Mouse (Mus musculus): ENCODE measurements around the gene Hcar2. TPM values are rescaled to one million over a fixed set of nuclear protein-coding genes. Genes with fewer than 3 reads are reported as not detected.

The Hcar2 gene
- 1 to 10 TPM in 2 of 4 experiments, under 1 TPM in 1, not detected in 1; 0.24 to 2.8 (median 1.3) TPM for total RNA-seq (2022)

DNA sequence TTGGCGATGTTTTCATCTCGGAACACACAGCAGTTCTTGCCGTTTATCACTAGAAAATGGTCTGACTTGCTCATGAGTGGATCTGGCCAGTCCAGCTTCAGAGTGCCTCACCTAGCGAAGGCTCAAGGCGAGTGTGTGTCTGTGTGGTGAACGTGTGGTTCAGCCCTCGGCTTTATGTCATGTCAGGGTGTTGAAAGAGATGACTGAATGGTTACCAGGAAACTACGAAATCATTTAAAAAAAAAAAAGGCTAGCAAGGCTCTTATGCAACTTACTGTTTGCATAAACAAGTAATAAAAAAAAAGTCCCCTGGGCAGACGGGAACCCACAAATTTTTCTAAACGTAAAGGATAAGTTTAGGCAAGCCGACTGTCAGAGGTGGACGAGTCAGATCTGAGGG, at the start of gene Hcar2:
Hcar2 (minus strand) TSS at position 135 of the 400 bp plus-strand sequence.
- DNase-seq (ENCODE audit: low spot score in 2 of 2): no peak

DNA sequence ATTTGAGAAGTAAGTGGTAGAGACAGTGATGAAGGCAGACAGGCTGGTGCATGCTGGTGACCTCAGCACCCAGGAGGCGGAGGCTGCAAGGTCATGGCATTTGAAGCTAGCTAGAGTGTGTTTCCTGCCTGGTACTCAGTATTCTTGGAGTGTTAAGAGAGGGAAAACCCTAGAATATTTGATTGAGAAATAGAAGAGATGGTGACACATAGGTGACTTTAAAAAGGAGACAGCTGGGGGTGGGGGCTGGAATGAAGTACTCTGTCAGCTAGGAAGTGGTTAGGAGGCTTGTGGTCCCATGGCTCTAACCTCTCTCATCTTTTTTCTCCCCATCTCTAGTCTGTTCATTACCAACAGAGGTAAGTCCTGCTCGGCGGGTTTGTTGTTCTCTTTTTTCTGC, 49.6 kb upstream of the Hcar2 start:
- no peak for DNase-seq (ENCODE audit: low spot score in 2 of 2)

DNA sequence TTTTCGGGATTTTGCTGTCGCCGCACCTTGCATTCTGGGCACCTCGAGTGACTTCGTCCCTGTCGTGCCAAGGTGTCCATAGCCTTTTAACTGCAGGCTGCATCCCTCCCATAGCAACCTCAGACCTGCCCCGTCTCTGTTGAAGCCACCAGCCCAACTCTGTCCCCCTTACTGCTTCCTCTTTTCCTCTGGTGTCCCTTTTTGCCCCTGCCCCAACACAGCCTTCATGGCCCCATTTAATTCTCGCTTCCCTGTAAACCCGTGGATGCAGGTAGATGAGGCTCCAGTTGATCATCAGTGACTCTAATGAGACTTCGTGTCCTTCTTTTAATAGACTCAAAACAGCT, 42.3 kb upstream of the Hcar2 start:
- DNase-seq (ENCODE audit: low spot score in 2 of 2): no peak

DNA sequence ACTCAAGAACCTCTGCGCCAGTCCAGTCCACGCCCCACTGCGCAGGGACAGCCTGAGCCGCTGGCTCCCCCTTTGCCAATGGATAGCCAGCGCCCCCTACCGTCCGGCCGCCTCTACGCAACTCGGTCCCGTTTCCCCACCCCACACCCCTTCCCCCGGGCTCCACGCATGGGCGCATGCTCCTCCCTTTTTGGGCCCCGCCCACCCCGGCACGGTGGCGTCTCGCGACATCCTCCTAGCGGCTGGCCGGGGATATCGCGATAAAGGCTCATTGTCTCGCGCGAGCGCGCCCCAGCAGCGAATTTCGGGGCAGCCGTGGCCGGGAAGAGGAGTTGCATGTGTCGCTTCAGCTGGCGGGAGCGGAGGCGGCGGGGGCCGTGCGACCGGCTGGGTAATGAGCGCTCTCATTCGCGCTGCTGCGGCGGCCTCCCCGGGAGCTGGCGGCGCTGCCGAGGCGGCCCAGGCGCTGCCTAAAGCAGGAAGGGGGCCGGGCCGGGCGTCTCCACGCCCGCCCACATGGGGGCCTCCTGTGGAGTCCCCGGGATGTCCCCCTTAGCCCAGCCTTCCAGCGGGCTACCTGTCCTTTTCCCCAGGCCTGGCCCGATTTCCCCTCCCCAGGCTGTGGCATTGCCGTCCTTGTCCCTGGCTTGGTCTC, 41.8 kb upstream of the Hcar2 start, which contains the start of gene Denr:
Denr (plus strand) TSS at position 200 of the 655 bp plus-strand sequence.
- DNase-seq (ENCODE audit: low spot score in 2 of 2): peak; percentile 96 to 97

DNA sequence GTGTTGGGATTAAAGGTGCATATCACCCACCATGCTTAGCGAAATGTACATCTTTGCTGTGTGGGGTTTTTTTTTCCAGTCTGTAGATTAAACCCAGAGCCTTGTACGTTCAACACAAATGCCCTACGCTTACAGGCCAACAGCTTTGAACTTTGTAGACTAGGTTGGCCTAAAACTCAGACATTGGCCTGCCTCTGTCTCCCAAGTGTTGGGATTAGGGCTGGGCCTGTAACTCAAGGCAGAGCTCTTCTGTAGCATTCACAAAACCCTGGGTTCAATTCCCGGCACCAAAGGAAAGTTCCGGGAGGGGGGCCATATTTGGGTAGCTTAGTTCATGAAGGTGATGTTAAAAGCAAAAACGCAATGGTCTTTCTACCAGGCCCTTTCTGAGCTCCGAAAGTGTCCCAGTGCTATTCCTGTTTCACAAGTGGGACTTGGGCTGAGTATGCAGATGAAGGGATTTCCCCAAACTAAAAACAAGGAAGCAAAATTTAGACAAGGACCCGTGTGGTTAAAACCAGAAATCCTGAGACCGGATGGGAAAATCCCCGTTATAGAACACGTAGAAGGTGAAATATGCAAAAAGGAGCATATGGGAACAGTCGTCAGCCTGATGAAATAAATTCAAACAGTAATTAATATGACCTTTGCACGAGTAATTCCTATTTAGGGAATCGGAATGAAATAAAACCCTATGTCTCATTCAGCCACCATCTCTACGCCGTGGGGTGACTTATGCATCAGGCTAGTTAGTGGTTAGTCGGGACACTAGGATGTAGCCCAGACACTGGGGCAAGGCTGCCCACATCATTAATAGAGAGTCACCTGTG, 41.1 kb upstream of the Hcar2 start:
- DNase-seq (ENCODE audit: low spot score in 2 of 2): no peak

DNA sequence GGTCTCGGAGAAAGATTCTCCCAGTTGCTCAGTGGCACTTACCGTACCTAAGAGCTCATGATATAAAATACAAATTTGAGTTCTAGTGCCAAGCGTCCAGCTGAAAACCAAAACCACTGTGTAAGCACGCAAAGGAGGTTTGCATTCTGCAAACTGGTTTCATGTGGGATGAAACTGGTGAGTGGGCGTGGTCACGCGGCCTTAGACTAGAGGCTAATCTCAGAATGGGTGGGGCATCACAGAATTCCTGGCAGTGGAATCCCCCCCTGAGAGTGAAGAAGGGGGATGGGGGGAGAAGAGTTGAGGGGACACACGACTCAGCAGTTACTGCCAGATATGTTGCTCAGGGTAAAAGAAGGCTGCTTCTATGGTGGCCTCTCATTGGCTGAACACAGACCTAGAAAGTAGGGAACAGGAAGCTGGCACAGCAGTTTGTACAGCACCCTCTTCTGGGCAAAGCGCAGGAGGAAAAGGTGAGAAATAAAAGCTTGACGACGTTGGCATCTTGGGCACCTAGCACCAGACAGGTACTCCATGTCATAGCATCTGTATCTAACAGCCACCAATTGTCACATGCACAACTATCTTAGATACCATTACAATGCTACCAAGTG, 38.9 kb upstream of the Hcar2 start:
- no peak for DNase-seq (ENCODE audit: low spot score in 2 of 2)

DNA sequence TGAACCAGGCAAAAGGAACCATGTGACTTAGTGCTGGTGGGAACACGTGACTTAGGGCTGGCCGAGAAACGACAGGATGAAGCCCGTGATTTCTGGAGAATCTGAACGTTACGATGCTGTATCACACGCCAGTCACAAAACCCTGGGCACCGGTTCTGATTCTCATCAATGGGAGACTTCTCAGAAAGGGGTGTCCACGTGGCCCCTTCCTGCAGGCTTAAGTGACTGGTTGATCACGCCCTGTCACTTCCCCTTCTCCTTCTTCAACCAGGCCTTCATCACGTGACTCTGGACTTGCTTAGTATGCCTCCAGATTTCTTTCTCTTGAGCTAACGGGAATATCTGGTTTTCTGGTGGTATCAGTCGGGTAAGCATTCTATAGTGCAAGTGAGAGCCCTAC, 32.1 kb upstream of the Hcar2 start:
- no peak for DNase-seq (ENCODE audit: low spot score in 2 of 2)

DNA sequence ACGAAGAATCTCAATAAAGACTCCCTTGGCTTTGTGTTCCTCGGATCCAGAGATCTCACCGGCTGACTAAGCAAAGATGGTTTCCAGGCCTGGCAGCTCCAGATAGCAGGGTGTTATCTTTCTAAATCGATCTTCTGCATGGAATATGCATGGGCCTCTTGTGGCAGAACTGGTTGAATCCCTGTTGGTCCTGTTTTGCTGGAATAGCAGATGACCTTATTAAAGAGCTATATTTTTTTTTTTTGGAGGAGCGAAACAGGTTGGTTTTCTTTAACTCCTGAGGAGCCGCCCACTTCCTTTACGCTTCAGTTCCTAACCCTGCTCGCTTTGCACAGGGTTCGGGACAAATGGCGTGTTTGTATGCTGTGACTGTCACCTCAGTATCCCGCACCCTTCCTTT, 31.1 kb upstream of the Hcar2 start:
- DNase-seq (ENCODE audit: low spot score in 2 of 2): no peak

DNA sequence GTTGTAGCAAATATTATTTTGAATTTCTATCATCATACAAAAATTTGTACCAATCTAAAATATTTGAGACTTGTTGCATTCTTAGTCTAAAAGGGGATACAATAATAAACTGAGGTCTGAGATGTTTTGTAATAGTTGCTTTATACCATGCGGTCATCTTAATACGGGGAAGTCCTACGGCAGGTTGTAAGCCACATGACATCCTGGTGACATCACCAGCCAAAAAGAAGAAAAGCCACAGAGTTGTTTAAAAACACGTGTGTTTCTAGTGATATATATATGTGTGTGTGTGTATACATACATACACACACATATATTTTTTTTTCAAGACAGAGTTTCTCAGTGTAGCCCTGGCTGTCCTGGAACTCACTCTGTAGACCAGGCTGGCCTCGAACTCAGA, 28.2 kb upstream of the Hcar2 start:
- no peak for DNase-seq (ENCODE audit: low spot score in 2 of 2)

DNA sequence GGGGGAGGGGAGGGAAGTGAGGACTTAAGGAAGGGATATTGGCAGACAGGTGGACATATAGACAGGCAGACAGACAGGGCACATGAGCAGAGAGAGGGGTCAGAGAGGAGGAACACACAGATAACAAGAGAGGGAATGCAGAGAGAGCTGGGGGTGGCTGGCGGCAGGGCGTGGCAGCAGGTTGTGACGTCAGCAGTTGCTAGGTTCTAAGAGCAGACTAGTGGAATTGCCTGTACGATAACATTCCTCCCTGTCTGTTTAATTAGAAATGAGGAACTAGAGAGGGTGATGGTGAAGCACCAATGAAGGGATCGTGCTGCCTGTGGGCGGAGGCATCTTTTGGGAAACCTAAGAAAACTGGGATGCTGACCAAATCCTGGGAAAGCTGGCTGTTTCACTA, 26.4 kb upstream of the Hcar2 start:
- no peak for DNase-seq (ENCODE audit: low spot score in 2 of 2)

DNA sequence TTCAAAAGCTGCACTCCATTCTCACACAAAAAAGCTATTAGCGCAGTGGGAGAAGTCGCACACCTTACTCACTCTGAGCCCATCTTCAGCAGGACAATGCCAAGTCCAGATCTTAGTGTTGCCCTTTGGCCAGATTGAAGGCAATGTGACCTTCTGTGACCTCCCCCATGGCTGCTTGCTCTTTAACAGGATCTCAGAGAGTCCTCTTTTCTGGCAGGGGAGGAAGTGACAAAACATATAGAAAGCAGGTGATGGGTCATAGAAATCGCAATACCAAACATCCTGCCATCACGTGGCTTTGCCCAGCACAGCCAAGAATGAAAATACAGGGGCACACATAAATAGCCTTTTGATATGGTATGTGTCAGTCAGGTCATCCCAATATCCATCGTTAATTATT, 25.7 kb upstream of the Hcar2 start:
- DNase-seq (ENCODE audit: low spot score in 2 of 2): no peak

DNA sequence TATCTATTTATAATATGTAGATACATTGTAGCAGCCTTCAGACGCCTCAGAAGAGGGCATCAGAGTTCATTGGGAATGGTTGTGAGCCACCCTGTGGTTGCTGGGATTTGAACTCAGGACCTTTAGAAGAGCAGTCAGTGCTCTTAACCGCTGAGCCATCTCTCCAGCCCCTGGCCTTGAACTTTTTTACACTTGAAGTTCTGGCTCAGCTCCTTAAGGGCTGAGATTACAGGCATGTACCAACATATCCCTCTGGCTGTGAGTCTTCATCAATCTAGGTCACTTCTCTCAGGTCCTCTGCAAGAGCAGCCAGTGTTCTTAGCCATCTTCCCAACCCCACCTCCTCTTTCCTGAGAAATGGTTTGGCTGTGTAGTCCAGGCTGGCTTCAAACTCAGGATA, 25.0 kb upstream of the Hcar2 start:
- no peak for DNase-seq (ENCODE audit: low spot score in 2 of 2)

DNA sequence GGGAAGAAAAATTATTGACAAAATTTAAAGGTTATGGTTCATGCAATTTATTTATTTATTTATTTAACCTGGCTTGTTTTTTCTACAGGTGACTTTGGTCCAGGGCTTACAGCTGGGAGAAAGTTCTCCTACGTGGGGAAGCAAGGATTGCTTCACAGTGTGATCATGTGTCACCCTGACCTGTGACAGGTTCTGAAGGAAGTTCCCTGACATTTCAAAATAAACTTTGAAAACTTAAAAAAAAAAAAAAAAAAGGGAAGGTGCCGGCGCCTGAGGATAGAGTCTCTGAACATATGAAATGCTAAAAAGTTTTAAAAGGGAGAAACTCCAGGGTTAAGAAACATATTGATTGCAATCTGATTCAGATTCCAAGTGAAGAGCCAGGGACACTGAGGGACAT, 21.1 kb upstream of the Hcar2 start:
- no peak for DNase-seq (ENCODE audit: low spot score in 2 of 2)

DNA sequence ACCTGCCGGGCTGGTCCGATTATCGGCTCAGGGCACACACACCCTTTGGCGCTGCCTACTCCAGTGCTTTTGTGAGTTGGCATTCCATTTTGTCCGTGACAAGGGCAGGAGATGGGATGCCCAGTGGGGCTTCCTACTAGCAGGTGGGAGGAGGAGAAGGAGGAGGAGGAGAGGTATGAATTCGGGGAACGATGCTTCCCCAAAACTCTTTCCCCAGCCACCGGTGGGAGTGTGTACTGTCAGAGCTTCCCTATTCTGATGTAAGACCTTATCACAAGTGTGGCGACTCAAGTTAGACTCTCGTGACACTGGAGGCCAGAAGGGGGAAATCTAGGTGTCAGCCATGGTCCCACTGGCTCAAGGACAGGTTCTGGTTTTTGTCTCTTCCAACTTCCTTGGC, 19.0 kb upstream of the Hcar2 start:
- no peak for DNase-seq (ENCODE audit: low spot score in 2 of 2)

DNA sequence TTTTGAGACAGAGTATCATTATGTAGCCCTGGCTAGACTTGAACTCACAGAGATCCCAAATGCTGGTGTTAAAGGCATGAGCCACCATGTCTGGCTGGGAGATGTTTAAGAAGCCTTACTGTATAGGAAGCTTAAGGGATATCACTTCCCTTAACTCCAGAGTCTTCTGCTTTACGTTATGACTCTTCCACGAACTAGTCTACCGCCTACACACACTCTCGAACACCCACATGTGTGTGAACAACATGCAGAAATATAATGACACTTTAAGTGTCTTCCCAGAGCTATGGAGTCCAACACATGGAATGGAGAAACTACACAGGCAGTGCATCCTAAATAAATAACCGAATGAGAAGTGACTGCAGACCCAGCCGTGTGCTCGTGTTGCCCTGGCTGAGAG, 18.6 kb upstream of the Hcar2 start:
- no peak for DNase-seq (ENCODE audit: low spot score in 2 of 2)

DNA sequence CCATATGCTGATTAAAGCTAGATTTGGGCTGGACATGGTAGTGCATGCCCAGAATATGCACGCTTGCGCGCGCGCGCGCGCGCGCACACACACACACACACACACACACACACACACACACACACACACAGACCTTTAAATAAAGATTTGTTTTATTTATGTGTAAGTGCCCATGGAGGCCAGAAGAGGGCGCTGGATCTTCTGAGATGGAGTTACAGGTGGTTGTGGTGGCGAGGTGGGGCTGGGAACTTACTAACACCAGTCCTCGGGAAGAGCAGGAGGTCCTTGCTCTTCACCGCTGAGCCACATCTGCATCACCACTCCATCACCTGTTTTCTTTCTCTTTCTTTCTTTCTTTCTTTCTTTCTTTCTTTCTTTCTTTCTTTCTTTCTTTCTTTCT, 15.5 kb upstream of the Hcar2 start:
- no peak for DNase-seq (ENCODE audit: low spot score in 2 of 2)

DNA sequence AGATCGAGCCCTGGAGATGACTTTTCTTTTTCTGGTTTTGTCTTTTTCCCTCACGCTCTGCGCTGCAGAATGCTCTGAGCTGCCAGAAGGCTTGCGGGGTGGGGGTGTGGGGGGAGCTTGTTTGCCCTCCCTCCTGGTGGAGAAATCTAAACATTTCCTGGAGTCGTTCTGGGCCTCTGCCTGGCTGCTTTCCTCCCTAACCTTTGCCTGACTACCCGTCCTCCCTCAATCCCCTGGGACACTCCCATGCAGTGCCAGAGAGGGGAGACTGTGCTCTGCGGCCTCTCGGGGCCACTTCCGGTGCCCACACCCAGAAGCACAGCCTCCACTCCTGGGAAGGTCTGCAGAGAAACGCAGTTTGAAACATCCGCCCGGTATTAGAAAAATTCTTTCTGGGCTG, 14.6 kb upstream of the Hcar2 start, which contains the start of gene Hcar1:
Hcar1 (minus strand) TSS at position 93 of the 400 bp plus-strand sequence.
- DNase-seq (ENCODE audit: low spot score in 2 of 2): no peak

DNA sequence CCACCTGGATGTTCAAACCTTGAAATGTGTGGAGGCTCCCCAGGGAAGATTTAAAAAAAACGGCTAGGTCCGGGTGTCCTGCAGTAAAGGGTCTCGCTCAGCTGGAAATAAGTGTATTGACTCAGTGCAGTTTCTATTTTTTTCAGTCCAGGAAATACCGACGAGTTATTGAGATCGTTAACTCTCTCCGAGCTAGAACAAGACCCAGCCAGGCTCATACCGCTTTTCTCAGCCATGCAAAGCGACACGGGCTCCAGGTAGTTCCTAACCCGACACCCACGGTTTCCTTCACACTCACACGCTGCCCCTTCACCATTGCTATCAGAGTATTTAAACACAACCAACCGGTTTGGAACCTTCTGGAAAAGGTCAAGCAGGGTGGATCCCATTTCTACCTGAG, 12.8 kb upstream of the Hcar2 start:
- no peak for DNase-seq (ENCODE audit: low spot score in 2 of 2)

DNA sequence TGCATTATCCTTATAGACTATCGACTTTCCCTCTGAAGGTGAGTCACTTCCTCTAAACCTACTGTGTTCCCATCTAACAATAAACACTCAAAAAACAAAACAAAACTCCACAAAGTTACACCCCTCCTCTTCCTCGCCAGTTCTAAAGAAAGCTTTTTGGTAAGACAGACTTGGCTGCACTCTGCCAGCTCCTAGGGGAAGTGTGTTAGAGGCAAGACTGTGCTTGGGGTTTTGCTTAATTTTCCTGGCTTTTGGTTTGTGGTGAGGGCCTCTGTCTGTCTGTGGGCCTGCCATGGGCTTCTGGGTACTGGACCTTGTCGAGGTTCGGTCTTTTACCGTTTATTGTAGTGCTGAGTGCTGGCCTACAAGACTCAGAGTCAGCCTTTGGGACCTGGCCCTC, 8.9 kb upstream of the Hcar2 start:
- DNase-seq (ENCODE audit: low spot score in 2 of 2): no peak

DNA sequence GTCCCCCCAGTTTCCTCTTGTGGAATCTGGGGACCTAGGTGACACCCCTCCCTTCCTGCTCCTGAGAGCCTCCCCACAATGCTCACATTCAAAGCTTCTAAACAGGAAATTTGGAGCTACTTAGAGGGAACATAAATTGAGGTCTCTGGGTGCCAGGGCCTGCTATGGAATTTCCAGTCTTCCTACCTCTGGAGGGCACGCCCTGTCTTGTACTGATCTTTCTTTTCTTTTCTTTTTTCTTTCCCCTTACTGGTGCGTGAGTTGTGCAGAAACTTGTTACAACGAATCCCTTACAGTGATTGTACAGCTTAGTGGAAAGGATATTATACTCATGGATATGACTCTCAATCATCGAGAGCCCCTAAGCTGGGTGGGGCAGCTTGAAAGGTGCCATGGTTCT, 4.3 kb upstream of the Hcar2 start:
- no peak for DNase-seq (ENCODE audit: low spot score in 2 of 2)

DNA sequence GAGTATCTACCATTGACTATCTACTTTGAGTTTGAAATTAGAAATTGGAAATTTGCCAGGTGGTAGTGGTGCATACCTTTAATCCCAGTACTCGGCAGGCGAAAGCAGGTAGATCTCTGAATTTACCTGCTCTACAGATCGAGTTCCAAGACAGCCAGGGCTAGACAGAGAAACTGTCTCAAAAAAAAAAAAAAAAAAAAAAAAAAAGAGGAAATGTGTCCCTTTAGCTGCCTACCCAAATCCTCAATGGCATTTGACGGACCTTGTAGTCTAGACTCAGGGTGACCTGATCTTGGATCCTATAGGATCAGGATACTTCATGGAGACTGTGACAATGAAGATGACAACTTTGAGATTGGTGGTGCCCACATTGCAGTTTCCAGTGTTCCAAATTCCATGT, 1.2 kb upstream of the Hcar2 start:
- no peak for DNase-seq (ENCODE audit: low spot score in 2 of 2)

DNA sequence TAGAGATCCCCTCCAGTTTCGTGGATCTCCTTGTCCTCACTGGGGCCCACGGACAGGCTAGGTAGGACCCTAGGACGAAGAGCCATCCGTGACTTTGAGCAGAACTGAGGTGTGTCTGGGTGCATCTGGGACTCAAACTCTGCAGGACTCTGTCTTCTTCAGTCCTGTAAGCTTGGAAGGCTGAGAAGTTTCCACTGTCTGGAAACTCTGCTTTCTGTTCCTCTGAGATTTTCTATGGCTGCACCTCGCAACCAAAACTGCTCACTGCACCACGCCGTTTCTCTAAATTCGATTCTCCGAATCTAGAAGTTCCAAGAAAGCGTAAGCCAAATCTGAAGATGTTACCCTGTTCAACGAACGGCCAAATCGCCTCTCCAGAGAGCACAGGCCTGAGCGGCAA, 1.4 kb downstream of the Hcar2 start:
- no peak for DNase-seq (ENCODE audit: low spot score in 2 of 2)

Data from left cerebral cortex, adult 8-10 months (tissue).